Mouse (Mus musculus): ENCODE measurements around the gene B2m. TPM values are rescaled to one million over a fixed set of nuclear protein-coding genes. Genes with fewer than 3 reads are reported as not detected.

Gene B2m
- total and polyA plus RNA-seq, 3 experiments = 108 to 1,161 (median 229) TPM

GRCm38 (mm10) chr2:122164293-122164692 is 16.8 kb downstream of the B2m start:
- no peak for DNase-seq (ENCODE audit: low read depth, low spot score)
- H3K27ac ChIP-seq (ENCODE audit: control insufficient read depth, low read depth, low read length) = no peak overlapping the region
- no peaks in the 10 kb centered on the region for H3K4me1 ChIP-seq (ENCODE audit: control insufficient read depth in 1 of 2, insufficient read depth in 2 of 2, low read length in 2 of 2)
- TF ChIP-seq MEF2A (IDR thresholded peaks at IDR 0.05; ENCODE audit: extremely low read depth, insufficient replicate concordance, low read depth, low read length, poor library complexity, severe bottlenecking) (no peak), ETS1 (IDR thresholded peaks at IDR 0.05; ENCODE audit: low read depth, low read length) (no peak), GATA1 (IDR thresholded peaks at IDR 0.05; ENCODE audit: low read depth, low read length) (no peak), TBP (IDR thresholded peaks at IDR 0.05; ENCODE audit: low read depth, low read length) (no peak), UBTF (IDR thresholded peaks at IDR 0.05; ENCODE audit: borderline replicate concordance, insufficient read depth, low read depth, low read length) (no peak), MXI1 (IDR thresholded peaks at IDR 0.05; ENCODE audit: low read depth, low read length) (no peak), MYB (IDR thresholded peaks at IDR 0.05; ENCODE audit: low read depth, low read length) (no peak), CHD2 (IDR thresholded peaks at IDR 0.05; ENCODE audit: low read length) (no peak), BHLHE40 (IDR thresholded peaks at IDR 0.05; ENCODE audit: borderline replicate concordance, low read depth, low read length) (no peak), SIN3A (IDR thresholded peaks at IDR 0.05; ENCODE audit: low read length) (no peak), MAZ (IDR thresholded peaks at IDR 0.05; ENCODE audit: low read depth, low read length) (no peak), KAT2A (conservative IDR thresholded peaks at IDR 0.05; ENCODE audit: low read depth, low read length) (no peak), POLR2A (IDR thresholded peaks at IDR 0.05; ENCODE audit: control insufficient read depth in 1 of 2, insufficient read depth in 1 of 2, low read depth in 1 of 2, low read length in 2 of 2, poor library complexity in 1 of 2) (no peak), TCF12 (IDR thresholded peaks at IDR 0.05; ENCODE audit: low read depth, low read length) (no peak), GABPA (IDR thresholded peaks at IDR 0.05; ENCODE audit: low read depth, low read length) (no peak), MAFK (IDR thresholded peaks at IDR 0.05; ENCODE audit: borderline replicate concordance, low read depth, low read length) (no peak), MAX (IDR thresholded peaks at IDR 0.05; ENCODE audit: low read length) (no peak), TAL1 (IDR thresholded peaks at IDR 0.05; ENCODE audit: low read length) (no peak), SMC3 (IDR thresholded peaks at IDR 0.05; ENCODE audit: low read depth, low read length) (no peak)
- H3K27me3 ChIP-seq (ENCODE audit: control insufficient read depth in 1 of 2, insufficient read depth in 2 of 2, low read length in 2 of 2) = no peaks in the 10 kb centered on the region
- no peaks in the 10 kb centered on the region; a peak in 1 of 4 replicates for H3K36me3 ChIP-seq (ENCODE audit: control insufficient read depth in 1 of 2, insufficient read depth in 2 of 2, low read length in 2 of 2)
- H3K4me3 ChIP-seq (ENCODE audit: control insufficient read depth in 1 of 2, insufficient read depth in 1 of 2, low read depth in 2 of 2, low read length in 2 of 2) = no peak overlapping the region
- no peaks in the 10 kb centered on the region for H3K79me2 ChIP-seq (ENCODE audit: control insufficient read depth, insufficient read depth, low read length, poor library complexity)
- no peak overlapping the region for H3K9ac ChIP-seq (ENCODE audit: control insufficient read depth, low read depth, low read length, poor library complexity, severe bottlenecking)
- no peaks in the 10 kb centered on the region for H3K9me3 ChIP-seq (replicated peaks; ENCODE audit: insufficient read depth, low read length)

- Histone ChIP-seq H3K4me3 (ENCODE audit: control insufficient read depth in 1 of 2, insufficient read depth in 1 of 2, low read depth in 2 of 2, low read length in 2 of 2) (no peak overlapping the region), H3K9me3 (replicated peaks; ENCODE audit: insufficient read depth, low read length) (no peaks in the 10 kb centered on the region), H3K27ac (ENCODE audit: control insufficient read depth, low read depth, low read length) (no peak overlapping the region), H3K79me2 (ENCODE audit: control insufficient read depth, insufficient read depth, low read length, poor library complexity) (no peaks in the 10 kb centered on the region), H3K9ac (ENCODE audit: control insufficient read depth, low read depth, low read length, poor library complexity, severe bottlenecking) (no peak overlapping the region), H3K36me3 (ENCODE audit: control insufficient read depth in 1 of 2, insufficient read depth in 2 of 2, low read length in 2 of 2) (peaks cover 0 to 13% of the 10 kb centered on the region in 2 experiments; a peak in 2 of 4 replicates), H3K27me3 (ENCODE audit: control insufficient read depth in 1 of 2, insufficient read depth in 2 of 2, low read length in 2 of 2) (no peaks in the 10 kb centered on the region; a peak in 3 of 4 replicates), H3K4me1 (ENCODE audit: control insufficient read depth in 1 of 2, insufficient read depth in 2 of 2, low read length in 2 of 2) (peaks cover 8% of the 10 kb centered on the region in 2 experiments; a peak in 3 of 4 replicates)
- no peak for DNase-seq (ENCODE audit: low read depth, low spot score)
- TF ChIP-seq USF1 (IDR thresholded peaks at IDR 0.05; ENCODE audit: low read depth, low read length) = peak; percentile 81
- no peak for TF ChIP-seq POLR2A (IDR thresholded peaks at IDR 0.05; ENCODE audit: control insufficient read depth in 1 of 2, insufficient read depth in 1 of 2, low read depth in 1 of 2, low read length in 2 of 2, poor library complexity in 1 of 2)
- TF ChIP-seq RCOR1 (IDR thresholded peaks at IDR 0.05; ENCODE audit: low read depth, low read length) = no peak
- no peak for TF ChIP-seq ETS1 (IDR thresholded peaks at IDR 0.05; ENCODE audit: low read depth, low read length)
- no peak for TF ChIP-seq MAZ (IDR thresholded peaks at IDR 0.05; ENCODE audit: low read depth, low read length)
- no peak for TF ChIP-seq TCF12 (IDR thresholded peaks at IDR 0.05; ENCODE audit: low read depth, low read length)
- no peak for TF ChIP-seq MEF2A (IDR thresholded peaks at IDR 0.05; ENCODE audit: extremely low read depth, insufficient replicate concordance, low read depth, low read length, poor library complexity, severe bottlenecking)
- no peak for TF ChIP-seq HCFC1 (IDR thresholded peaks at IDR 0.05; ENCODE audit: low read depth, low read length)
- TF ChIP-seq POLR2AphosphoS2 (IDR thresholded peaks at IDR 0.05; ENCODE audit: low read length) = no peak
- no peak for TF ChIP-seq EP300 (IDR thresholded peaks at IDR 0.05; ENCODE audit: low read depth in 1 of 2, low read length in 2 of 2)
- TF ChIP-seq GATA1 (IDR thresholded peaks at IDR 0.05; ENCODE audit: low read depth, low read length) = peak; percentile 46; the same call in 1 of the 2 replicates
- TF ChIP-seq MYC (IDR thresholded peaks at IDR 0.05; ENCODE audit: low read depth, low read length) = peak; percentile 26; the same call in 1 of the 2 replicates
- no peak for TF ChIP-seq ZMIZ1 (IDR thresholded peaks at IDR 0.05; ENCODE audit: low read depth, low read length)
- TF ChIP-seq TAL1 (IDR thresholded peaks at IDR 0.05; ENCODE audit: low read length) = no peak
- TF ChIP-seq CTCF (IDR thresholded peaks at IDR 0.05 in 2 of 3, conservative IDR thresholded peaks at IDR 0.05 in 1 of 3; ENCODE audit: control insufficient read depth in 1 of 3, insufficient read depth in 1 of 3, low read depth in 2 of 3, low read length in 3 of 3, poor library complexity in 1 of 3, severe bottlenecking in 1 of 3) = no peak
- TF ChIP-seq NELFE (IDR thresholded peaks at IDR 0.05; ENCODE audit: low read depth, low read length) = no peak
- TF ChIP-seq MAX (IDR thresholded peaks at IDR 0.05; ENCODE audit: low read length) = peak; percentile 92
- no peak for TF ChIP-seq JUND (IDR thresholded peaks at IDR 0.05; ENCODE audit: low read depth, low read length)
- TF ChIP-seq MXI1 (IDR thresholded peaks at IDR 0.05; ENCODE audit: low read depth, low read length) = peak; percentile 44; the same call in 1 of the 2 replicates
- no peak for TF ChIP-seq CHD2 (IDR thresholded peaks at IDR 0.05; ENCODE audit: low read length)
- no peak for TF ChIP-seq KAT2A (conservative IDR thresholded peaks at IDR 0.05; ENCODE audit: low read depth, low read length)
- no peak; the same call in 1 of the 2 replicates for TF ChIP-seq SIN3A (IDR thresholded peaks at IDR 0.05; ENCODE audit: low read length)
Measured at GRCm38 (mm10) chr2:122171292-122171691, 23.8 kb downstream of the B2m start.

Data from MEL (cell line).